Mouse (Mus musculus) erythroblast, adult 5-6 weeks (primary cell): Measurements from ENCODE around the gene Haao. TPM values are rescaled to one million over a fixed set of nuclear protein-coding genes. Genes with fewer than 3 reads are reported as not detected.

Experiments used
- ATAC-seq: replicated peaks from 2 replicates; pipeline ENCODE4 v1.8.0; 2016; ENCODE audit warnings: moderate number of reproducible peaks, mild to moderate bottlenecking, moderate TSS enrichment, inconsistent platforms; ENCODE audit not compliant: poor library complexity, low FRiP score, severe bottlenecking
- total RNA-seq, 2 experiments: library from RNA; stranded (forward) in 1 of 2; stranded (reverse) in 1 of 2; fragments of 150-400 nt in 1 of 2; fragments of 200-764, 138-1000 nt in 1 of 2; gene quantifications; 2 replicates each; pipeline versions ENCODE4 v1.2.3 to v1.2.4; 2015 to 2017; ENCODE audit warnings: low replicate concordance in 2 of 2

Haao gene
- total RNA-seq (2015; ENCODE audit: low replicate concordance): 9.6 and 13.3 TPM in 2 replicates
- total RNA-seq (2017; ENCODE audit: low replicate concordance): 1.4 and 3.7 TPM in 2 replicates

DNA sequence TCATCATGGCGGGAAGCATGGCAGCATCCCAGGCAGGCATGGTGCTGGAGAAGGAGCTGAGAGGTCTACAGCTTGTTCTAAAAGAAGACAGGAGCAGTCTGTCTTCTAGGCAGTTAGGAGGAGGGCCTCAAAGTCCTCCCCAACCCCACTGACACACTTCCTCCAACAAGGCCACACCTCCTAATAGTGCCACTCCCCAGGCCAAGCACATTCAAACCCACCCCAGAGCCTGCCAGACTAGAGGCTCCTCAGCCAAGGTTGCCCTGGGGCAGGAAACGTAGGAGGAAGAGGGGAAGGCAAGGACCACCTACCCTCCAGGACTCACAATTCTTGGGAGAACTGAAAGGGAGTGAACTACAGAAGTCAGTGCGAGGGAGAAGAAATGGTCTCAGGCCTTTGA, at the start of gene Haao:
TSS of gene Haao (minus strand) at position 149 of the 400 bp plus-strand sequence.
- no peak for ATAC-seq

DNA sequence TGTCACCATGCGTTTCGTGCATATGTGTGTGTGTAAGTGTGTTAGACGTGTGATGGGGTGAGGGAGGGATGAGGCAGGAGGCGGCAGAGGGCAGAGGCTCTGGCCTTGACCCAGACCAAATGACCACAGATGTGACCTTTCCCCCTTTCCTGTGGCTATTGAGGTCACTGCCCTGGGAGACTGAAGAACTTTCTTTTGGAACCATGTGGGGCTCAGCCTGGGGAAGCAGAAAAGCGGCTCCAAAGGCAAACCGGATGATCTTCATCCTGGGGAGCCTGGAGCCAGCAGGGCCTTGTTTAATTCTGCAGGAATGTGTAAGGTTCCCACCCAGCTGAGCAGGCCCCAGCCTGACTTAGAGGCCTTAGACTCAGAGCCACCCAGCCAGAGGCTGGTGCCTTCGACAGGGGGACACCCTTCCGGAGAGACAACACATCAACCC, 49.6 kb upstream of the Haao start:
- ATAC-seq: no peak

DNA sequence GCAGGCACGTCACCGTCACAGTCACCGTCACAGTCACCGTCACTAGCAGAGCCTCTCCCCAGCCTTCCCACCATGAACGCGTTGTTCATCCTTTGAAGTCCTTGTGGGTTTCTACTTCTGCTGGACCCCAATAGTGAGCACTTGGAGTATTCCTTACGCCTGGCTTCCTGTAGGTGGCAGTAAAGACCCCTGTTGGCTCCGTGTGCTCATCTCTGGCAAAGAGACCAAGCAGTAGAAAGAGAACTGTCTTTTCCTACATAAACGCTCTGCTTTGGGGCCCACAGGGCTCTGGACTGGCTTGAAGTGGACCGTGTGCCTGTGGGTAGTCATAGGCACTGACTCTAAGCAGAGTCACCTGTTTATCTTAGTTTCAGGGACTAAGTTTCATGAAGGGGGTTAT, 49.0 kb upstream of the Haao start:
- ATAC-seq: no peak

DNA sequence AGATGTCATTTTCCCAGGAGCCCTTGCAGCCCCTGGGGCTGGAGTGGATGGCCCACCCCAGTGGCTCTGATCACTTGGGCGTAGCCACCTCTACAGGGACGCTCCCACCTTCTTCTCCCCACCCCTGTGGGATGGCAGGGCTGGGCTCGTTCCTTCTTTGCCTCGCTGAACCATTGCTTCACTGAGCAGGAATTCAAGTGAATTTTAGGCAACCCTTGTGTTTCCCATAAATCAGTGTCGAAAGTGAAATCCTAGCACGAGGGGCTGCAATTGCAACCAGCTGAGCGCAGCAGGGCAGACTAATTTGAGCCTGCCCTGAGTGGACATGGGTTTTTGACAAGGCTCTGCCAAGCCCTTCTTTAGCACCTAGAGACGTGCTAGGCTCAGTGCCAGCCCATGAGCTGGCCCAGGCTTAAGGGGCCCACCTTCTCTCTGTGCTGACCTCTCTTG, 47.6 kb upstream of the Haao start:
- no peak for ATAC-seq

DNA sequence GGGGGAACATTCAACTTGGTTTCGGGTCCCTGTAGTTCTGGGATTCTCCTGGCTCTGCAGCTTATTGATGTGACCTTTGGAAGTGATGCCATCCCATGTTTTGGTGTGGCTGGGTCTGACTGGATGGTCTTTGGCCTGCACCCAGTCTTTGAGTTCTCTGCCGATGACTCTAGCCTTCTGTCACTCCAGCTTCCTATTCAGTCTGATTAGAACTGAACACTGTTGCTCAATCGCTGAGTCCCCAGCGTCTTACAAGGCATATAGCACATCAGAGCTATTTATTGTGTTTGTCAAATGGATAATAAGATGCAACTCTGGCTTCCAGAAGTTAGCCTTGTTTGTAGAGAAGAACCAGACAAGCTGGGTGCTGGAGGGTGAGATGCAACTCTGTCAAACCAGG, 45.4 kb upstream of the Haao start:
- no peak for ATAC-seq

DNA sequence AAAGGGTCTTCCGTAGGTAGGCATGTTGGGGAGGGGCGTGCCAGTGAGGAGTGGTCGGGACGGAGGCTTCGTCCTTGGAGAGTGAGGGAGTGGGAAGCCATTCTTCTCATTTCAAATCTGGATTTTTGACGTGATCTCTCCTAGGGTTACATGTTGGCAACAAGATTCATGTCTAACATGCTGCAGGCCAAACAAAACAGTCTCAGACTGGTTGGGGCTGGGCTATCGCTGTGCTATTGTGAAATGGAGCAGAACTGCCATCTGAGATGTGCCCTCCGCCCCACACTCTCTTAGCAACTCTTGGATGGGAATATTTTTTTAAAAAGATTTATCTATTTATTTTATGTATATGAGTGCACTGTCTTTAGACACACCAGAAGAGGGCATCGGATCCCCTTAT, 44.1 kb upstream of the Haao start:
- no peak for ATAC-seq

DNA sequence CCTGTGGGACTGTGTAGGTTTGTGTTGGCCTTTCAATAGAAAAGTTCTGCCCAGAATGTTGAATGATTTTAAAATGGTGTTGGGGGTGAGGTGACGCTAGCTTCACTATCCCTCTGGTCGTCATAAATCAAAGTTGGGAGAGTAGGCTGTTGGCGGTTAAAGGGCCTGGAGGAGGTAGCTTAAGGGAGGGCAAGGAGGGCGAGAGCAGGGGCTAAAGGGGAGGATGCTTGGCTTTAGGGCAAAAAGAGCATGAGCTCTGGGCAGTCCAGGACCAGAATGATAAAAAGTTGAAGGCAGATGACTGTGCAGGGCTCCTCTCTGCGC, 42.6 kb upstream of the Haao start:
- ATAC-seq: no peak

DNA sequence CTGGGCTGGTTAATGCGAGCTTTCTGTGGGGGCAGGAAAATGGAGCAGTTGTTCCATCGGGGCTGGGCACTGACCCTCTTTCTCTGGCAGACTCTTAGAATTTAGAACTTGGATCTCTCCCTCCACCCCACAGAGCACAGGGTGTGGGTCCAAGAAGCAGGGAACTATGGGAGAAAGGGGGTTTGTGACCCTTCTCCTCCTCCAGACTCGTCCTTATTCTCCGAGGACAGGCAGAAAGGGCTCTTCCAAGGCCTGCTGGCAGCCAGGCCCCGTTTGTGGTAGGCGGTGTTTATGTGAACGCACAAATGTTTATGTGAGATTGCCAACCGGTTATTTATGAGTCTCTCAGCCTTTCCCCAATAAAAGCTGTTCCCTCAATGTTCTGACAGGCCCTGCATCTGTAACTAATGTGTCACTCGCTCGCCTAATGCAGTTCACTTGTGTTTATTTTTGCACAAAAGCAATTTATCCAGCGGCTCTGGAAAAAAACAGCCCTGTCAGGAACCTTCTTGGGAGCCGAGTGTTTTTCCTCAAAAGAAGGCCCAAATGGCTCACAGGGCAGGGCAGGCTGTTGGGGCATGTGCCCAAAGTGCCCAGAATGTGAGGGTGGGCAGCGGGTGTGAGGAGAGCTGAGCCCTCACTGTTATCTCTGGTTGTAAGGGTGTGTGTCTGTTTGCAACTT, 42.1 kb upstream of the Haao start:
- ATAC-seq: no peak

DNA sequence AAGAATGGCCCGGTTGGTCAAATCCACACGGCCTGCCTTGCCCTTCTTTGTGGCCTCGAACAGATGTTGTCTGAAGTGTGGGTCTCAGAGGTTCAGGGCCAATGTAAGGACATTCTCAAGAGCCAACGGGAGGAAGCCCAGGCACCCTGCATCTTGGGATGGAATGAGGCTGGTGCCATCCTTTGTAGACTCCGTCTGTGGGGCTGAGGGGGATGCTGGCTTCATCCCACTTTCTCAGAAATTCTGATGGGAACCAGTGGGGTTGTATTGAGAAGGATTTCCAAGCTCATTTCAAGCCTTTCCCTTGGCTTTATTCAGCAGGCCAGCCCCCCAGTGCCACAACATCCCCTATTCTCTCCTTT, 41.5 kb upstream of the Haao start:
- no peak for ATAC-seq

DNA sequence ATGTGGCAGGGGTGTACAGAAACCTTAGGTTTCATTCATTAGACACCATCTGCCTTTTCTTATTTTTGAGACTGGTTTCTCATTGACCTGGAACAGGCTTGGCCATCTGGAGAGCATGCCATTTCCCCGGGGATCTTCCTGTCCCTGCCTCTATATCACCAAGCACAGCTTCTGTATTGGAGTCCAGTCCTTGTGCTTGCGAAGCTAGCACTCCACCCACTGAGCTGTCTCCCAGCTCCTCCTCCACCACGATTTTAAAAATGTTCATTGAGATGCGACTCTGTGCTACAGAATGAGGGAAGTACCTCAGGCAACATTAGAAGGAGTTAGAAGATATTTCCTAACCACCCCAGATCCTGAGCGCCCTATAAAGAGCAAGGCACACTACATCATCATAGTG, 39.5 kb upstream of the Haao start:
- no peak for ATAC-seq

DNA sequence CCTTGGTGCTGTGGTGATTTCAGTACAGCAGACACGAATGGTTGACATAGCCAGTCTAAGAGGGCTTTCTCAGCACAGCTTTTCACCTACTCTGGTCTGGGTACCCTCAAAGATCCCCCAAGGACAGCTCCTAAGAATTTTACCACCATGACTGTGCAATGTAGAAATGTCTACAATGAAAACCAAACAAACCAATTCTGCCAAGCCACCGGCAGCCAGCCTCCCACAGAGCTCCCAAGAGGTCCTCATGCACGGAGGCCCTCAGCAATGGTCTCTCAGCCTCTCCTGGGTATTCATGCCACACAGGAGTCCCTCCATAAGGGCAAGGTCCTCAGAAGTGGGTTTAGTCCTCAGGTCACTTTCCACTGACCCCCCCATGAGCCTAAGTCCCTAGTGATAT, 38.6 kb upstream of the Haao start:
- ATAC-seq: no peak

DNA sequence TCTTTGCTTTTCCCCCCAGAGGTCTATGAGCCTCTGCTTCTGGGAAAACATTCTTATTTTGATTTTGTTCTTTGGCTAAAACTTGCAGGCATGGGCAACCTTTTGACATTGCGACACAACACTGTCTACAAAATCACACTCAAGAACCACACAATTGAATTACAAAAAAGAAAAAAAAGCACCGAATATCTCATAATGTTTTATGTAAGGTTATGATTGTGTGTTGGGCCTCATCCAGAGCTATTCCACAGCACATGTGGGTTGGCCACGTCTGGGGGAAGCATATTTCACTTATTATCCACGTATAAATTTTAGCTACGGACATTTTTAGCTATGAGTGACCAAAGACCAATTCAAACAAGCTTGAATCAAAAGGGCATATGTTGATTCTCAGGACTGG, 38.0 kb upstream of the Haao start:
- no peak for ATAC-seq

DNA sequence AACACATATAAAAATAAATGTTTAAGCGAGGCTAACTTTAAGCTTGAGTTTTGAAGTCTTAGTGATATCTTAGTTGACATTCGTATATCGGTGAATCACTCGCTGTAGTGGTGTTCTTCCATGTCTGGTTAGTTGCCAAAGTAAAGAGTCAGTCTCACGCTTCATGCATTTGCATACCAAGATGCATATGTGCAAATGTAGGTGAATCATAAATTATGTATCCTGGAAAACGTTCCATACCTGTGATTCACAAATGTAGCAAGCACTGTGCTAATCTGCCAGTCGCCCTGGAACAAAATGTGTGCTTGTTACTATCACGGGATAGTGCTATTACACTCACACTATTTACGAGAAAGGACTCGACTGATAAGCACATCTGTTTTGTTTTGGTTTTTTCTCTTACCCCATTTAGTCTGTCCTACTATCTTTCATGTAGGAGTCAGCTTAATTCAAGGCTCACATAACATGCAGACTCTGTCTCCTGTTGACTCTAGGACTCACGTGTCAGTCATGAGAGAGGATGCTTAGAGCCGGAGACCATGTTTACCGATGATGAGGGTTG, 37.3 kb upstream of the Haao start:
- no peak for ATAC-seq

DNA sequence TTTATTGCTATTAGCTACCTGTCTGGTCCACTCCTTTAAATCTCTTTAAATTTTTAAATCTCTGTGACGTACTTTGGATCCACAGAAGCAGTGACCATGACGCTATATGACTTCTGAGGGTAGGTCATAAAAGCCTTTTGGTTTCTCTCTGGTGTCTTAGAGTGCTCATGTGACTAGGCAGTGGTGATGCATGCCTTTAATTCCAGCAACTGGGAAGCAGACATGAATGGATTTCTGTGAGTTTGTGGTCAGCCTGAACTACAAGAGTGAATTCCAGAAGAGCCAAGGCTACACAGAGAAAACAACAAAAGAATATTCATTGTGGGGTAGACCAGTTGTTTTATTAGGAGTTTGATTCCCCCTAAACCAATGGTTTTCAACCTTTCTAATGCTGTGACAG, 35.0 kb upstream of the Haao start:
- ATAC-seq: no peak

DNA sequence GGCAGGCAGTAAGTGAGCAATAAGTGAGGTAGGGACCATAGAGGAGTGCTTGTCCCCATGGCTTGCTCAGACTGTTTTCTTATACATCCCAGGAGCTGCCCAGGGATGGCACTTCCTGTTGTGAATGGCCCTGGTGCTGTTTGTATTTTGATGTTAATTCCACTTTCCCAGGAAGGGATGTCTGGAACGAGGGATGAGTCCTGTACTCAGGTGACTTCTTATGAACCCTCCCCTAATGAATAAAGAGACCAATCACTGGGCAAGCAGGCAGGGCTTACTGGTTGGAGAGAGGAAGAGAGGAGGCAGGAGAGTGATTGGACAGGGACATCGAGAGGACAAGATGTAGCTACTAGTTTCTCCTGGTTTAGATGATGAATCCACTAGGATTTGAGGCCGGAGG, 33.3 kb upstream of the Haao start:
- no peak for ATAC-seq

DNA sequence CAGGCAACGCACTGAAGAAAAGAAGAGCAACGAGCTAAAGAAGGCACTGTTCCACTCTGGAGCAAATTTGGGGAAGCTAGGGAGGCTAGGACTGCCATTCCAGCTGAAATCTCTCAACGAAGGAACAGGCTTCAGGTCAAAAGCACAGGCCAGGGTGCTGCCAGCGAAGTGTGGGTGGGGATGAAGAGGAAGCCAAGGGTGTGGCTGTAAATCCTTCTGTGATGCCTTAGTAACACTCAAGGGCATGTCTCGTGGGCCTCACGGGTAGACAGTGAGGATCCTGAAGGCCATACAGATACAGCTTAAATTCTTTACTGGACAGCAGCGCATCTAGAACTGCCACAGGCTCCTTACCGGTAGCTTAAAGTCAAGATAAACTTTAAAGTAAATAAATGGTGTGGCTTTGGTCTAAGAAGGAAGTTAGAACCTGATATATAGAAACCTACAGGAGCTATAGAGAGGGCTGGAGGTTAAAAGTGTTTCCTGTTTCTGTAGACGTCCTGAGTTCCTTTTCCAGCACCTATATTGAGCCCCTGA, 32.5 kb upstream of the Haao start:
- ATAC-seq: no peak

DNA sequence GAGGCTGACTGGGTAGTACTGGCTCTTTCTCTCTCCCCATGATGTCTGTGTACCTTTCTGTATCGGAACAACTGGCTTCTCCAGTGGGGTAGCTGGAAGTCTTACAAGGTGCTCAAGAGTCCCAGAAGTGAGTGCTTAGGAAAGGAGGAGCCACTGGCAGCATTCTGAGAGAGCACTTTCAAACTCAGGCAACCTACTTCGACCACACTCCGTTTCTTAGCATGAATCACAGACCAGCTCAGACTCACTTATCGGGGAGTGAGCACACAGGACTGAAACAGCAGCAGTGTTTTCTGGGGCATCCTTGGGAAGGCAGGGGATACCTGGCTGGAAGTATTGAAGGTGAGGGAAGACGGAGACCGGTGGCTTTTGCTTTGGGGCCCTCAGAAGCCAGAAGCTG, 31.9 kb upstream of the Haao start:
- no peak for ATAC-seq

DNA sequence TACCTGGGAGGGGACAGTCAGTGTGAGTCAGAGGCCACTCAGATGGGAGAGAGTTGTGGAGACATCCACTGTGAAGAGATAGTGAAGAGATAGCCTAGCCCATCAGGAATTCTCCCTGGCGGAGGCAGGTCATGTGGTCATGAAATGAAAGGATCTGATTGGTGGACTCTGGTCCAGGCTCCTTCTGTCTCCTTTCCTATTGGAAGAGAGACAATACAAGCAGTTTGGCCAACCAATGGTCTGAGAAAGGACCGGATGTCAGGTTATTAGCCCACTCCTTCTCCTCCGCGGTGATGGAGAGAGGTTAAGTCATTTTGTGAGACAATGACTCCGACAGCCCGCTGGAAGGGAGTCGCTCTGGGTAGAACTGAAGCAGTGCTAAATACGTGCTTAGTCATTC, 26.8 kb upstream of the Haao start:
- ATAC-seq: no peak

DNA sequence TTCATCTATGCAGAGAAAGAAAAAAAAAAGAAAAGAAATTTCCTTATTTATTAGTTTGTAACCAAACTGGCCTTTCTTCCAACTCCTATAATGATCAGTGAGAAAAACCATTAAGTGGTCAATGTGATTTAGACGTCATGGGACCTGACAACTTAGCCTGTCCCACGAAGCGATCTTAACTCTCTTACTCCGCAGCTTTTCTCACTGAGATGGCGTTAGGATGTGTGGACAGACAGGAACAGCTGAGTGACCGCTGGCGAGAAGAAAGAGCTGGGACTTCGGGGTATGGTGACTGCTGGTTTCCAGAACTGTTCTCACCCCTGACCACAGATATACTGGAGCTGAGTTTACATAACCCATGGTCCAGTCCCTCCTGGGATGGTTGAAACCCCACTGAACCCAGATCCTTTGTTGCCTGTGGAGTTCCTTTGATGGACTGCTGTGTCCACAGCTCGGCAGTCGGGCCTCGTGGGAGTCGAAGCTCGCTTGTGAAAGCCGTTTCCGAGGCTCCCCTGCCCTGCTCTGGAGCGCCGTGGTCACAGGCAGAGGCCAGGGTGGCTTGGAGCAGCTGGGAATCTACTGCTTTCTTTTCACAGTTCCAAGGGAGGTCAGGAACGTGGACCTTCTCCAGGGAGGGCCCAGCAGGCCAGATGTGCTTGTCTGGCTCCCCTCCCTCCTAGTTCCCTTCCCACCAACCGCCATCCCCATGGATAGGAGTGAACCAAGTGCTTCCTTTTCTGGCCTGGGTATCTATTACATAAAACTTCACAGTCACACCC, 25.8 kb upstream of the Haao start:
- no peak for ATAC-seq

DNA sequence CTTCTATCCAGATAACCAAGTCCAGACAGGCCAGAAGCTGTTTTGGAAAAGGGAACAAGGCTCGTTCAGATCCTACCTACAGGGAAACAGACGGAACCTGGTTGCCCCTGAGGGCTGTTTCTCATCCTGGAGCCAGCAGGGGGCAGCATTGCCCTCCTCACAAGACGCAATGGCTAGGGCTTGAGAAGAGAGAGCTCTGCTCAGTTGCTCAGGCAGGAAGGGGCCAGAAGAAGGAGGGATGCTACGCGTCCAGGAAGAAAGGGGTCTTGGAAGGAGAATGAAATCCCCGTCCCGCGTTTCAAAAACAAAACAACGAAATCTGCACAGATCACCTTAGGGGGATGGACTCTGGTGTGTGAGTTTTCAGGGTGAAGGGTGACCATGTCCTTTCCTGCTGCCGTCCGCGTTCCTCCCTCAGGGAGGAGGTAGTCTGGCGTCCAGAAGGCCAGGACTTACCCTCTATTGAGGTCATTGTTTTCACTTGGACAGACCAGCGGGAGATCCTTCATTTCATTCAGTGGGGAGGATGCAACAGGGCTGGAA, 25.1 kb upstream of the Haao start:
- ATAC-seq: peak; percentile 72

DNA sequence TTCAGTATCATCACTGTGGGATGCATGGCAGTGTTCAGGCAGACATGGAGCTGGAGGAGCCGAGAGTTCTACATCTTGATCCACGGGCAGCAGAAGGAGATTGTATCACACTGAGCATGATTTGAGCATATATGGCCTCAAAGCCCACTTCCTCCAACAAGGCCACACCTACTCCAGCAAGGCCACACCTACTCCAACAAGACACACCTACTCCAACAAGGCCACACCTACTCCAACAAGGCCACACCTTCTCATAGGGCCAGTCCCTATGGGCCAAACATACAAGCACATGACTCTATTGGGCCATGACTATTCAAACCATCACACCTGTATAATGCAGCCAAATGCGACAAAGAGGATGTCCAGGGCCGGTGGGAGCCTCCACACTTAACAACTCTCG, 23.6 kb upstream of the Haao start:
- no peak for ATAC-seq
